Mouse (Mus musculus): ENCODE measurements at regions not wholly inside any gene's neighbourhood (a gene's known extent, or its start where the extent isn't known, plus 50 kb on each side); places are given as distances from the start of the nearest gene placed in this dataset.

DNA sequence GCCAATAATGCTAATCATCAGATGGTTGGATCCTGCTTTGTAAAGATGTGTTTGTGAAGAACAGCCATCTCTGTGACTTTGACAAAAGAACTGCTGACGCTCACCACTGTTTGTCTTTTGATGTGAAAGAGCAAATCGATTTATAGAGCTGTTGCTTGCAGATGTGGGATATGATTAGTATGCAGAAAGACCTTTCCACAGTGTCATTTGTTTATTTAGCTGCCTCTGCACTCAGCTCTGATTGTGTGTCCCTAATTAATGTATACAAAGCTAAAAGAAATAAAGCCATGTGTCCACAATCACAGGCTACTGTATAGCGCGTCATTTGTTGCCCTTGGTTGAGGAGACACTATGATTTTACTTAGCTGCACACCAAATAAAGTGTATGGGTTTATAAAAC, 343.6 kb downstream of the Rpl36a-ps1 start:
- TF ChIP-seq CTCF (conservative IDR thresholded peaks at IDR 0.05; ENCODE audit: insufficient read depth, insufficient read length, low read depth, low read length) (no peak), POLR2A (IDR thresholded peaks at IDR 0.05; ENCODE audit: low read depth, low read length) (no peak)

All from kidney, adult 2 months (tissue).